Mouse (Mus musculus): Measurements from ENCODE around the gene Siae.

Gene Siae

GRCm38 (mm10) chr9:37689970-37690686 is 134.6 kb downstream of the Siae start:
- DNase-seq: no peak
